Mouse (Mus musculus) urinary bladder, postnatal 4 days (tissue): Measurements from ENCODE around the gene Csnk2b.
A peak's percentile ranks its signal among the peaks of the same experiment; 100 is the strongest.

Source experiments
- DNase-seq, 2 experiments: peaks; one replicate each; pipeline ENCODE4 v3.0.0; 2021 to 2022; ENCODE audit warnings: low spot score in 2 of 2

Csnk2b gene

GRCm38 (mm10) chr17:35121143-35121799 lies 582 bp downstream of the Csnk2b start, which contains the start of gene Gpank1:
Gene Gpank1 (plus strand): TSS chr17:35121455.
- DNase-seq = peak; percentile 98

- peak in 1 of 2 experiments; percentile 36 for DNase-seq
Observed at GRCm38 (mm10) chr17:35120745-35121142, 1.1 kb downstream of the Csnk2b start.

- DNase-seq = no peak
Observed at GRCm38 (mm10) chr17:35115046-35116019, 6.5 kb downstream of the Csnk2b start, which contains the start of gene Ly6g5b. Gene Ly6g5b (minus strand): TSS chr17:35115428.

- no peak for DNase-seq
Observed at GRCm38 (mm10) chr17:35111774-35112173, 10.1 kb downstream of the Csnk2b start.

- no peak for DNase-seq
Observed at GRCm38 (mm10) chr17:35108097-35108496, 13.8 kb downstream of the Csnk2b start, which contains the start of gene Ly6g5c. Gene Ly6g5c (plus strand): TSS chr17:35108279.

GRCm38 (mm10) chr17:35106522-35106921 lies 15.3 kb downstream of the Csnk2b start:
- no peak for DNase-seq

GRCm38 (mm10) chr17:35105740-35106389 lies 16.0 kb downstream of the Csnk2b start:
- DNase-seq = no peak

GRCm38 (mm10) chr17:35104754-35105153 lies 17.1 kb downstream of the Csnk2b start:
- DNase-seq = no peak

GRCm38 (mm10) chr17:35104079-35104478 lies 17.8 kb downstream of the Csnk2b start:
- no peak for DNase-seq

GRCm38 (mm10) chr17:35103221-35103690 lies 18.6 kb downstream of the Csnk2b start:
- DNase-seq = no peak

GRCm38 (mm10) chr17:35102299-35102698 lies 19.6 kb downstream of the Csnk2b start:
- DNase-seq = no peak

GRCm38 (mm10) chr17:35101161-35101560 lies 20.7 kb downstream of the Csnk2b start:
- no peak for DNase-seq

GRCm38 (mm10) chr17:35100196-35100765 lies 21.6 kb downstream of the Csnk2b start:
- no peak for DNase-seq

GRCm38 (mm10) chr17:35097164-35097655 lies 24.6 kb downstream of the Csnk2b start:
- no peak for DNase-seq

GRCm38 (mm10) chr17:35096597-35096996 lies 25.3 kb downstream of the Csnk2b start:
- DNase-seq = no peak

GRCm38 (mm10) chr17:35094475-35095365 lies 27.1 kb downstream of the Csnk2b start:
- no peak for DNase-seq

GRCm38 (mm10) chr17:35092403-35093198 lies 29.3 kb downstream of the Csnk2b start:
- no peak for DNase-seq

GRCm38 (mm10) chr17:35090166-35090932 lies 31.5 kb downstream of the Csnk2b start:
- DNase-seq = no peak
